Mouse (Mus musculus) activated CD4-positive, CD25-positive, alpha-beta regulatory T cell, adult 4 months (primary cell): ENCODE data around the gene Zmiz1. TPM values are rescaled to one million over a fixed set of nuclear protein-coding genes. Genes with fewer than 3 reads are reported as not detected.

Experiments used
- ATAC-seq: one replicate; pipeline ENCODE4 v1.8.0; 2017
- polyA plus RNA-seq, 2 experiments: library from polyadenylated mRNA; unstranded; fragments of 100-300 nt; shearing (Covaris generic); gene quantifications; one replicate each; pipeline ENCODE4 v1.2.1; 2017

Zmiz1 gene
- polyA plus RNA-seq: 10 to 100 TPM; 23.8 to 27.9 TPM

GRCm38 (mm10) chr14:25459016-25459393 lies at the start of gene Zmiz1:
Gene Zmiz1, plus strand, starts transcription at chr14:25459185.
- peak; percentile 56 for ATAC-seq

GRCm38 (mm10) chr14:25411848-25412527 lies 47.0 kb upstream of the Zmiz1 start:
- ATAC-seq: no peak

GRCm38 (mm10) chr14:25412811-25413210 lies 46.2 kb upstream of the Zmiz1 start:
- ATAC-seq: no peak

GRCm38 (mm10) chr14:25413510-25413909 lies 45.5 kb upstream of the Zmiz1 start:
- ATAC-seq: no peak

- no peak for ATAC-seq
Measured at GRCm38 (mm10) chr14:25414115-25414514, 44.9 kb upstream of the Zmiz1 start.

GRCm38 (mm10) chr14:25420001-25420690 lies 38.8 kb upstream of the Zmiz1 start:
- no peak for ATAC-seq

GRCm38 (mm10) chr14:25420987-25421386 lies 38.0 kb upstream of the Zmiz1 start:
- no peak for ATAC-seq

GRCm38 (mm10) chr14:25421596-25422001 lies 37.4 kb upstream of the Zmiz1 start:
- peak; percentile 68 for ATAC-seq

GRCm38 (mm10) chr14:25422946-25423345 lies 36.0 kb upstream of the Zmiz1 start:
- ATAC-seq: no peak

- ATAC-seq: no peak
Measured at GRCm38 (mm10) chr14:25423721-25424443, 35.1 kb upstream of the Zmiz1 start.

GRCm38 (mm10) chr14:25438255-25438654 lies 20.7 kb upstream of the Zmiz1 start:
- ATAC-seq: no peak

GRCm38 (mm10) chr14:25440116-25440515 lies 18.9 kb upstream of the Zmiz1 start:
- no peak for ATAC-seq

GRCm38 (mm10) chr14:25440777-25441176 lies 18.2 kb upstream of the Zmiz1 start:
- ATAC-seq: no peak

- ATAC-seq: no peak
Measured at GRCm38 (mm10) chr14:25441469-25441868, 17.5 kb upstream of the Zmiz1 start.

- no peak for ATAC-seq
Measured at GRCm38 (mm10) chr14:25442676-25443075, 16.3 kb upstream of the Zmiz1 start.

- ATAC-seq: no peak
Measured at GRCm38 (mm10) chr14:25447136-25447775, 11.7 kb upstream of the Zmiz1 start.

- ATAC-seq: no peak
Measured at GRCm38 (mm10) chr14:25448471-25448870, 10.5 kb upstream of the Zmiz1 start.

GRCm38 (mm10) chr14:25451099-25451667 lies 7.8 kb upstream of the Zmiz1 start:
- ATAC-seq: no peak

GRCm38 (mm10) chr14:25451699-25452632 lies 7.0 kb upstream of the Zmiz1 start:
- no peak for ATAC-seq

- no peak for ATAC-seq
Measured at GRCm38 (mm10) chr14:25452633-25453025, 6.4 kb upstream of the Zmiz1 start.

GRCm38 (mm10) chr14:25454066-25454760 lies 4.8 kb upstream of the Zmiz1 start:
- peak; percentile 19 for ATAC-seq
